Mouse (Mus musculus) embryonic facial prominence, embryonic 14.5 days (tissue): ENCODE data around the gene Upp1. TPM values are rescaled to one million over a fixed set of nuclear protein-coding genes. Genes with fewer than 3 reads are reported as not detected.

Experiments
- ATAC-seq: fragments of 200-750 bp; cut with Nextera tagmentation; 2 replicates; pipeline ENCODE4 v1.8.0; 2017; ENCODE audit warnings: low read depth, moderate number of reproducible peaks, moderate TSS enrichment
- DNase-seq: peaks from one replicate; pipeline ENCODE4 v3.0.0-alpha.2; 2015; ENCODE audit warnings: low spot score
- H3K27ac ChIP-seq: fragments of 300-500 bp; sonication (generic); replicated peaks from 2 replicates; pipeline ENCODE4 v1.5.1; 2014; ENCODE audit warnings: low read depth, mild to moderate bottlenecking, low read length, moderate library complexity
- H3K27me3 ChIP-seq: fragments of 300-500 bp; sonication (generic); replicated peaks from 2 replicates; pipeline ENCODE4 v1.6.1; 2014; ENCODE audit warnings: low read length; ENCODE audit not compliant: control insufficient read depth, insufficient read depth
- H3K36me3 ChIP-seq: fragments of 300-500 bp; sonication (generic); 2 replicates; pipeline ENCODE4 v1.6.1; 2014; ENCODE audit warnings: low read length, mixed read lengths; ENCODE audit not compliant: control insufficient read depth, insufficient read depth
- H3K4me1 ChIP-seq: fragments of 300-500 bp; sonication (generic); 2 replicates; pipeline ENCODE4 v1.6.1; 2014; ENCODE audit warnings: antibody characterized with exemption, low read length; ENCODE audit not compliant: control insufficient read depth, insufficient read depth
- H3K4me2 ChIP-seq: fragments of 300-500 bp; sonication (generic); 2 replicates; pipeline ENCODE4 v1.6.1; 2014; ENCODE audit warnings: low read depth, mild to moderate bottlenecking, low read length, moderate library complexity, mixed read lengths
- H3K4me3 ChIP-seq: fragments of 300-500 bp; sonication (generic); 2 replicates; pipeline ENCODE4 v1.5.1; 2014; ENCODE audit warnings: low read depth, mild to moderate bottlenecking, low read length
- H3K9ac ChIP-seq: fragments of 300-500 bp; sonication (generic); 2 replicates; pipeline ENCODE4 v1.6.1; 2014; ENCODE audit warnings: low read depth, mild to moderate bottlenecking, low read length, moderate library complexity, mixed read lengths
- H3K9me3 ChIP-seq: fragments of 300-500 bp; sonication (generic); 2 replicates; pipeline ENCODE4 v1.6.1; 2016; ENCODE audit warnings: low read length; ENCODE audit not compliant: control insufficient read depth
- WGBS: fragments of 180-500 bp; shearing (Covaris S2); extraction: QIAGEN DNeasy Blood & Tissue Kit; methylation state at CpG from one replicate; pipeline ENCODE4 v1.1.7; 2014; 5-methylcytosine and 5-hydroxymethylcytosine counted together
- polyA plus RNA-seq: library from polyadenylated mRNA; unstranded; fragments of >200 nt; fragmentation: Nextera tagmentation; extraction: Ambion mirVana; gene quantifications from 2 replicates; pipeline ENCODE4 v1.2.1, GENCODE M21; 2014

Gene Upp1
- polyA plus RNA-seq, 1 experiment from 2014 or later: 8.5 TPM

DNA sequence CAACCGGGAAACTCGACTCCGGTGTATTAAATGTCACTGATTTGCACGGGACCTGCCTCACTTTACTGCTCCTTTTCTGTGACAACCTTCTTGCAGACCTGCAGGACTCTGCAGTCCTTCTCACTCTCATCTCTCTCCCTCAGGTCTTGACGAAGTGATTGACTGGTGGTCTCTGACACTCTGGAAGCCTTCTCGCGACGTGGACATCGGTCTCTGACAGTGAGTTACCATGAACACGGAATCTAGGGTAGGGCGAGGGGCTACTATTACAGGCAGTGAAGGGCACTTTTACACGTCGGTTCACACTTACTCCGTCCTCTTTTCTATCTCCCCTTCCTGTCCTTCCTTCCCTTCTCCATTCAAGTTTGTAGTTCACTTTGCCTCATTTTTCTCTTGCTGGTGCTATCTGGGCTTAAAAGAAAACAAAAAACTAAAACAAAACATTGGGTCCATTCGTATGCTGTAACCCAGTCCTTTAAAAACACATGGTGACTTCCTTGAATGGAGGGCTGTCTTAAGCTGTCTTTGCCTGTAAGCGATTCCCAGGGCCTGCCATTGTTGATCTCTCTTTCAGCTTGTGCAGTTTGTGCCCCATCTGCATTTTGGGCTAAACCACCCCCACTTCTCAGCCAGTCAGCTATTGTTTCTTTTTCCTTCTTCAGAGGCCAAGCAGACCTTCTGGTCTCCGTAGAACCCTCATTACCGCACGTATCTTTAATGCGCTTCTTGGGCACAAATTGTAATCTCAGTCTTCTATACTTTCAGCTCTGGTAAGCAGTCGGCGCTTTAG is 1.5 kb downstream of the Upp1 start:
- Histone ChIP-seq H3K9me3 (no peaks in the 10 kb centered on the region), H3K9ac (0 out of 2 replicates have a peak overlapping the region, but pooled peaks have one; percentile 51), H3K4me3 (peak overlapping the region; percentile 41), H3K4me1 (peaks cover 17% of the 10 kb centered on the region), H3K4me2 (peak overlapping the region; percentile 89), H3K27me3 (peaks cover 58% of the 10 kb centered on the region), H3K27ac (no peak overlapping the region), H3K36me3 (no peaks in the 10 kb centered on the region)
- WGBS: 7% methylated on average over 22 of the region's 22 CpGs
- ATAC-seq: no peak
- DNase-seq: no peak

DNA sequence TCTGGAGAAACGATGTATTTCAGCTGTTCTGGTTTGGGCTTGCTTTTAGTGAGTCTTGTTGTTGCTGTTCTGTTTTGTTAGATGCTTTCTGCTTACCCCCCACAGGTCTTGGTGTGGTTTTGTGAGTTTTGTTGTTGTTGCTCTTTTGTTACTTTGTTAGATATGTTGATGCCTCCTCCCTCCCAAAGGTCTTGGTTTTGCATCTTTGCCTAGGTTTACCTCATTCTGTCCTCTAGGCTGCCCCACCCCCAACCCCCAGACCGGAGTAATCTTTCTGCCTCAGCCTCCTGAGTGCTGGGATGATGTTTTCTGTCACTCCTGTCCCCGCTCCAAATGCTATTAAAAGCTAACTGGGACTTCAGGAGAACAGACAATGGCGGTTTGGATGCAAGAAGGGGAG is 4.4 kb downstream of the Upp1 start:
- WGBS: 77% methylated on average over 4 of the region's 4 CpGs
- no peaks in the 10 kb centered on the region for H3K36me3 ChIP-seq
- H3K4me1 ChIP-seq: peaks cover 14% of the 10 kb centered on the region
- no peak overlapping the region for H3K27ac ChIP-seq
- ATAC-seq (no peak), DNase-seq (no peak)
- H3K4me3 ChIP-seq: no peak overlapping the region
- no peak overlapping the region for H3K4me2 ChIP-seq
- H3K9ac ChIP-seq: no peak overlapping the region
- H3K9me3 ChIP-seq: no peaks in the 10 kb centered on the region
- peaks cover 33% of the 10 kb centered on the region for H3K27me3 ChIP-seq

DNA sequence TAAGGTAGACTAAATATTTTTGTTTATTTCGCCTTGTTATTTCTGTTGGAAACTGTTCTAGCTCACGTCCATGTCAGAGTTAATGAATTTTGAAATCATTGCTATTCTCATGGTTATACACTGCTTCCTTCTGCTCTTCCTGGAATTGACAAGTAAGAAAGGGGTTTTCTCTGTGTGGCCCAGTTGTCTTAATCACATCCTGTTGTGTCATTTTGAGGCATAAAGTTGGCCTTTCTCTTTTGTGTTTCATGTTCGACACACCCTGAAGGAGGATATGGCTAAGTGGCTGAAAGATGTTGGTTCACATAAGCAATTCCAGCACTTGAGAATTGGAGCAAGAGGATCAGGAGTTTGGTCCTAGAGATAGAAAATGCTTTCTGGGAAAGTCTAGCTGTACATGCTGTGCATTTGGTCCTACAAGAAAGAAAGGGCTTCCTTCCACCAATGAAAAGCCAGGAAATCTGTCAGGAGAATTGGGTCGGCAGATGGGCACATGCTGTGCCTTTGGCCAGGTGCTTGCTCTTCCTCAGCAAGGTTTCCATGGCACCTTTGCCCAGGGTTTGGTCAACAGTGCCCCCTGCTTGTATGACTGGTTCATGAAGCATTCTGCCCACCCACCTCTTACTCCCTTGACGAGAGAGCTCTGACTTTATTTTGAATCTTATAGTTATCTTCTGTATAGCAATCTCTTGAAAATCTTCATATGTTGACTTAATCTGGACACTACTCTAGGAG is 8.6 kb downstream of the Upp1 start:
- H3K4me3 ChIP-seq: no peak overlapping the region
- WGBS: 72% methylated on average over 5 of the region's 5 CpGs
- no peaks in the 10 kb centered on the region for H3K4me1 ChIP-seq
- no peaks in the 10 kb centered on the region for H3K9me3 ChIP-seq
- no peak overlapping the region for H3K9ac ChIP-seq
- no peak overlapping the region for H3K27ac ChIP-seq
- H3K27me3 ChIP-seq: no peaks in the 10 kb centered on the region
- no peaks in the 10 kb centered on the region for H3K36me3 ChIP-seq
- H3K4me2 ChIP-seq: no peak overlapping the region
- no peak for ATAC-seq
- no peak for DNase-seq

DNA sequence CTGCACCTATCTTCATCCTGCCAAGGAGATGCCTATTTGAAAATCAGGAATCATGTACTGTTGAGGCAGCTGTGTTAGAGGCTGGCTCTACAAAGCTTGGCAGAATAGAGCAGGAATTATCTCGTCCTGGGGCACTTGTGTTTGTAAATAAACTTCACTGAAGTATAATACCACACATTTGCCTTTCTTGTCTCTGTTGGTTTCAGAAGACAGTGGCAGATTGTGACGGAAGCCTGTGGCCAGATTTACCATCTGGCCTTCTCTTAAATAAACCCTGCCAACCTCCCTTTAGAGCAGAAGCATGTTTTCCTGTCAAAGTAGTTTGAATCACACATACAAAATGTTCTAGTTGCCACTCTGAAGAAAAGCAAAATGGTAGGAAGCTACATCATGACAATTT is 10.2 kb downstream of the Upp1 start:
- DNase-seq: no peak
- no peaks in the 10 kb centered on the region for H3K27me3 ChIP-seq
- ATAC-seq: no peak
- H3K36me3 ChIP-seq: no peaks in the 10 kb centered on the region
- no peak overlapping the region for H3K9ac ChIP-seq
- H3K27ac ChIP-seq: no peak overlapping the region
- 54% methylated on average over 2 of the region's 2 CpGs for WGBS
- H3K9me3 ChIP-seq: no peaks in the 10 kb centered on the region
- H3K4me1 ChIP-seq: no peaks in the 10 kb centered on the region
- no peak overlapping the region for H3K4me2 ChIP-seq
- no peak overlapping the region for H3K4me3 ChIP-seq

DNA sequence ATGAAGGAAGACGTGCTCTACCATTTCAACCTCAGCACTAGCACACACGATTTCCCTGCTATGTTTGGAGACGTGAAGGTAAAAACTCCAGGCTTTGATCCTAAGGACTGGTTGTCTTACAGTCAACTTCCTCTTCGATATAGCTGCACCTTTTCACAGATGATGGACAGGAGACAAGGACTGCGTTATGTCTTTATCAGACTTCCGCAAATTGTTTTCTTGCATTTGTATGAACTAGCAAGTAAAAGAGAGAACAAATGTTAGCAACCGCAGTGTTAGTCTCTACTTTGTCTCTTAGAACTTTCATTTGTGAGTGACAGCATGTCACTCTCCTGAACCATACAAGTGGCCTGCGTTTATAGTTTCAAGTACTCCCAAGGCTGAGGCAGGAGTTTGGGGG is 11.6 kb downstream of the Upp1 start:
- Histone ChIP-seq H3K9ac (no peak overlapping the region), H3K9me3 (no peaks in the 10 kb centered on the region), H3K36me3 (no peaks in the 10 kb centered on the region), H3K27ac (no peak overlapping the region), H3K4me2 (no peak overlapping the region), H3K27me3 (no peaks in the 10 kb centered on the region), H3K4me1 (no peaks in the 10 kb centered on the region), H3K4me3 (no peak overlapping the region)
- ATAC-seq (no peak), DNase-seq (no peak)
- 88% methylated on average over 8 of the region's 8 CpGs for WGBS

DNA sequence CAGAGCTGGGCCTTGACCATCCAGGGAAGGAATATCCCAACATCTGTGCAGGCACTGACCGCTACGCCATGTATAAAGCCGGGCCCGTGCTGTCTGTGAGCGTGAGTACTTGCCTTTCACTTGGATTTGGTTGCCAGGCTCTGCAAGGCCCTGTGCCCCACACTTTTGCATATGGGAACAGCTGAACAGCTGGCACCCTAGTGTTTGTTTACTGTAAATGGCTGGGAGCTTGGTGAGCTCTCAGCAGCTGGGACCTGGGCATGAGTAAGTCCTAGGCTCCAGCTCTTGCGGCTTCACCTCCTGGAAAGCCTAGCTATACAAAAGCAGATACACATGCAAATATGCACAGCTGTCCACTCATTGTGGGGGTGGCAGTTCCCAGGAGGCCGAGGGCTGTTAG is 13.8 kb downstream of the Upp1 start:
- ATAC-seq: no peak; the same call in 1 of the 2 replicates
- no peak overlapping the region for H3K27ac ChIP-seq
- DNase-seq: peak; percentile 30
- no peaks in the 10 kb centered on the region for H3K4me1 ChIP-seq
- no peak overlapping the region for H3K4me2 ChIP-seq
- no peaks in the 10 kb centered on the region for H3K36me3 ChIP-seq
- H3K27me3 ChIP-seq: no peaks in the 10 kb centered on the region
- 90% methylated on average over 7 of the region's 7 CpGs for WGBS
- H3K9ac ChIP-seq: no peak overlapping the region
- no peak overlapping the region for H3K4me3 ChIP-seq
- H3K9me3 ChIP-seq: no peaks in the 10 kb centered on the region

DNA sequence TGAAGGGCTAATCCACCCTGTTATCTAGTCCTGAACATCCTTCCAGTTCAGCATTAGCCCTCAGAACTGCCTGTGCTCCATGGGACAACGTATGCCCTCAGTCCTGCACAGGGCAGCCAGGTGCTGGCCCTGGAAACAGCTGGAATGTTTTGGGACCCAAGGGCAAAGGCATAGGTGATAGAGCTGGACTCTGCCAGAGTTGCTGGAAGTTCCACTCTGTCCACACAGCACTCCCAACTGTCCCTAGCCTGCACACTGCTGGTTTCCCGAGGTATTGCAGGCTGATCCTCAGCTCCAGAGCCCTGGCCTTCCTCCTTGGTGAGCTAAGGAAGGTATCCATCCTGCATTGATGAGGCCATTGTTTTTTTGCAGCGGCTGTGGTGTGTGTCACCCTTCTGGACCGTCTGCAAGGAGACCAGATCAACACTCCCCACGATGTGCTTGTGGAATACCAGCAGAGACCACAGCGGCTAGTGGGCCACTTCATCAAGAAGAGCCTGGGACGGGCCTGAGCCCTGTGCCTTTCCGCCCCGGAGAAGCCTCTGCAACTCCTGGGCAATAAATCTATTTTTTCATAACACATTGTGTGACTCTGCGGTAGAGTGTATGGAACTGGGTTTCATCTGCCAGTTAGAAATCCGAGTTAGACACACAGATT is 17.8 kb downstream of the Upp1 start:
- 70% methylated on average over 11 of the region's 11 CpGs for WGBS
- Histone ChIP-seq H3K4me2 (no peak overlapping the region), H3K4me3 (no peak overlapping the region), H3K9me3 (no peaks in the 10 kb centered on the region), H3K27ac (no peak overlapping the region), H3K9ac (no peak overlapping the region), H3K36me3 (no peaks in the 10 kb centered on the region), H3K27me3 (no peaks in the 10 kb centered on the region), H3K4me1 (no peaks in the 10 kb centered on the region)
- ATAC-seq (0 out of 2 replicates have a peak, but pooled peaks have one; percentile 43), DNase-seq (no peak)

DNA sequence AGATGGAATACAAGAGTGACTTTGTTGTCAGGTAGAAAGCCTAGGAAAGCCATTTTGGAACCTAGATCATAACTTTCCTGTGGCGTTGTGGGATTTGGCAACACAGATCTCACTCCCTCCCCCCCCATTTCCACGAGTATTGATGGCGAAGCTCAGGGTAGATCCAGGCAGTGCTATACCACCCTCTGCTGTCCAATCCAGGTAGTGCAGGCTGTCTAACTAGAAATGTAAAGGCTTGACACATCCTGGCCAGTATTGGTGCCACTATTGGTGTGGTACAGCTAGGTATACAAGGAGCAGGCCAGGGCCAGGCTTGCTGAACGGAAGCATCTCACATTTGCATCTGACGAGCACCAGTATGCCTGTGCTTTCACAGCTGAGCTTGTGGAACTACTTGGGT is 18.6 kb downstream of the Upp1 start:
- DNase-seq (peak; percentile 75), ATAC-seq (peak; percentile 47)
- no peak overlapping the region for H3K27ac ChIP-seq
- no peak overlapping the region for H3K4me3 ChIP-seq
- H3K9me3 ChIP-seq: no peaks in the 10 kb centered on the region
- no peaks in the 10 kb centered on the region for H3K36me3 ChIP-seq
- no peak overlapping the region for H3K4me2 ChIP-seq
- H3K27me3 ChIP-seq: no peaks in the 10 kb centered on the region
- WGBS: 13% methylated on average over 5 of the region's 5 CpGs
- H3K9ac ChIP-seq: no peak overlapping the region
- no peaks in the 10 kb centered on the region for H3K4me1 ChIP-seq
